Mouse (Mus musculus) embryonic fibroblast, embryonic 13.5 days (primary cell): ENCODE results near the gene Ank2.

Source experiments
- CTCF ChIP-seq: IDR thresholded peaks from 2 replicates; pipeline ENCODE4 v1.5.1; 2011; ENCODE audit warnings: mild to moderate bottlenecking, control low read depth, low read length, moderate library complexity, borderline replicate concordance; ENCODE audit not compliant: insufficient read depth
- POLR2A ChIP-seq: IDR thresholded peaks from 2 replicates; pipeline ENCODE4 v1.6.1; 2011; ENCODE audit warnings: low read depth, mild to moderate bottlenecking, control low read depth, low read length, moderate library complexity

- TF ChIP-seq CTCF: no peak
- no peak for TF ChIP-seq POLR2A
Measured at GRCm38 (mm10) chr3:127539193-127539592, 40.0 kb upstream of the Ank2 start.
